Mouse (Mus musculus) CD8-positive naive resting alpha-beta T cell, adult 2 months (primary cell): Measurements from ENCODE around the gene Zbtb20.

Experiments
- DNase-seq, 2 experiments: peaks; one replicate each; pipeline ENCODE4 v3.0.0; 2022; ENCODE audit warnings: low read depth in 2 of 2, low spot score in 2 of 2

The Zbtb20 gene

DNA sequence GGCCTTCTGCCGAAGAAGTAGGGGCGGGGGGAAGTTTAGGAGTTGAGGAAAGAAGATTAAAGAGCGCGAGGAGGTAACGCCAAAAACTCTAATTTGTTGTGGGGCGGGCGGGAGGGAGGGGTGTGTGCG, at the start of gene Zbtb20:
Gene Zbtb20 (plus strand): TSS at position 30 of the 129 bp plus-strand sequence.
- DNase-seq, result no peak

- DNase-seq, result no peak
Measured at GRCm38 (mm10) chr16:42835940-42836339, 39.7 kb upstream of the Zbtb20 start.

GRCm38 (mm10) chr16:42836404-42837120, 39.1 kb upstream of the Zbtb20 start:
- no peak for DNase-seq

DNA sequence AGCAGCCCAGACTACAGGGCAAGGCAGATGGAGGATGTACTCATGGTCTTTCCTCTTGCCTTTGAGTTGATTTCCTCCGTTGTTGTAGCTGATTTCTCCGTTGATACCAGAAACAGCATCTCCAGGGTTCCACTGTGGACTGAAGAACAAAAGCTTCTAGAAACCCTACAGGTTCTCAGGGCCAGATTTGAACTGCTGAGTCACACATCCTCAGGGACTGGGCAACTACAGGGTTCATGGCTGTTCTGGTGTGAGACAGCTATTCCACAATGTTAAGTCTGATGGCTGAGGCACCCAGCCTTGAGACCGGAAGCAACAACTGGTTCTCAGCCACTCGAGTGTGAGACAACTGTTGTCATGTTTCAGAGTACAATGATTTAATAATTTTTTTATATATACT, 37.5 kb upstream of the Zbtb20 start:
- no peak for DNase-seq

DNA sequence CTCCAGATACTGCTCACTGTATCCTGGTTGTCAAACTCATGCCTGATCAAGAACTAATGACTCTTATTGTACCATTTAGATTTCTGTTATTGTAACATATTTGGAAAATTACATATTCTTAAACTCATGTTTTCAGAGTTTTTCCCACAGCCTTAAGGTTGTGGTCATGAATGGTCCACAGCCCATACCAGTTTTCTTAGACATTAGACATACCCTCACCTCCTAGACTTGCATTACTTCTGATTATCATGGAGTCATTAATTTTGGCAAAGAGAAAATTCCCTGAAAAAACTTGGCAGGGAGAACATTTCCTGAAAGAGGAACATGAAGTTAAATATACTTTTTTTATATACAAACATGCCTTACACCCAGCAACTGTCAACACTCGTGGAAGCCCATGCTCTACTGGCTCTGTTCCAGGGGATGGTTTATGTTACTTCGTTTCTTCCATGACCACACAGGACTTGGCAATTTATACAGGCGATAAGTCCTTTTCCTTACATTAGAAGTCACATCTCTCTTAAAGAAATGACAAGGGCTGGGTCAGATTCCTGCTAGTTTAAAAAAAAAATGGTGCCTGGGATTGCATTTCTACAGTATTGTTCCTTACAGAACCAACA, 18.0 kb upstream of the Zbtb20 start:
- DNase-seq, result no peak

GRCm38 (mm10) chr16:42859251-42859650, 16.4 kb upstream of the Zbtb20 start:
- DNase-seq, result no peak

GRCm38 (mm10) chr16:42863231-42863630, 12.4 kb upstream of the Zbtb20 start:
- no peak for DNase-seq

DNA sequence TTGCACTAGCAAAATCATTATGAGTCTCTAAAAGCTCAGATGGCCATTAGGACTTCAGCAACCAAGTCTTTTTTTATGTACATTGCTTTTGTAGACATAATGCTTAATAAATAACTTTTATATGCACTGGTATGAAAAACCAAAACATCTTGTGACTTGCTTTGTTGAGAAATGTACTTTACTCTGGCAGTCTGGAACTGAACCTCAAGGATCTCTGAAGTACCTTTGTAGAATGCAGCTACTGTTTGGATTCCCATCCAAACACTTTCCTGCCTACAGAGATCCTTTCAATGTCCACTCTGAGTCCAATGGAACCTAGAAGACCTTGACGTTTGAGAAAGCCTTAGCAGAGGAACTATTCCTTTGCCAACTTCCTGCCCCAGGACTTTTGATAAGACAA, 9.6 kb upstream of the Zbtb20 start:
- no peak for DNase-seq

DNA sequence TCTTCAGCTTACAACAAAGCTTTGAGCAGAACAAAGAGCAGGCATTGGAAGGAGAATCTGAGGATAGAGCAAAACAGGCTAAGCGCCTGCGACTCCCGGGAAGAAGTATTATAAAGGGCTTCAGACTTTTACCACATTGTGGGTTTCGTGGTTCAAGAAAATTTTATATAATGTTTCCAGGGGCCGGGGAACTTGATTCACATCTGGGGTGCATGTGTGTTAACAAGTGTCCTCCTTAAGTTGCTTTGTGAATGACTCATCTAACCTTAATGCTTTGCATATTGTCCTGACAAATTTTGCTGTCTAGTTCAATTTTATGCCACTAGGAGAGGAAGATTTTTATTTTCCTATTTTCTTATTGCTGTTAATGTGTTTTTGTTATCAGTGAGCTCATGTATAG, 3.6 kb upstream of the Zbtb20 start:
- DNase-seq, result no peak

DNA sequence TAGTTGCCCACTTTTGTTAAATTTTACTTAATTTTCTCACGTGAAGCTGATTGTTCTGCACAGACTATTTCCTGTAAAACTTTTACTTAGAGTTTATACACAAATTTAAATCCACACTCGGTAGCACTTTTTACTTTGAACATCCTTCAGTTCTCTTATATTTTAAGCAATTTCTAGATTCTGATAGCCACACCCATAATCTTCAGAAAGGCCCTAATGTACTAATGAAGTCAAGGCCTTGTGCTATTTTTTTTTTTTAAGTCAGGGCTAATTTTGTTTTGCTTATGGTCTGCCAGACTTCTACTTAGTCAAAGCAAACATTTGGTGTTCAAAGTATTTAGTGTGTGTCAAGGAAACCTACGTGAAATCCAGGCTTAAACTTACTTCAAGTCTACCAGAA, 1.7 kb upstream of the Zbtb20 start:
- no peak for DNase-seq

DNA sequence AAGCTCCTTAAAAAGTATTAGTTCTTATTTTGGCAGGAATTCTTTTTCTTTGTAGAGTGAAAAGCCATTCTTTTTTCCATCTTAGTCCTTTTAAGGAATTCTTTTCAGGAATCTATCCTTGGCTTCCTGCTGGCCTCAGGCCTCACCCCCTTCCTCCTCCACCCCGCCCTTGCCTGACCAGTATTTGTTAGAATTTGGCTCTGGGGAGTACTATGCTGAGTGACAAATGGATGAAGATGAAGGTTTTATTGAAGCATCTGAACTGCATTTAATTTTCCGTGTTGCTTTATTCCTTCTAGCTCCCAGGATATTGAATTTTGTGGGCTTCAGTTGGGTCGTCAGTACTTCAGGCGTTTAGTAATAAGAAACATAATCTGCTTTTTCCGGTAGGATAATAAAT, 1.2 kb upstream of the Zbtb20 start:
- peak in 1 of 2 experiments; percentile 5 for DNase-seq

DNA sequence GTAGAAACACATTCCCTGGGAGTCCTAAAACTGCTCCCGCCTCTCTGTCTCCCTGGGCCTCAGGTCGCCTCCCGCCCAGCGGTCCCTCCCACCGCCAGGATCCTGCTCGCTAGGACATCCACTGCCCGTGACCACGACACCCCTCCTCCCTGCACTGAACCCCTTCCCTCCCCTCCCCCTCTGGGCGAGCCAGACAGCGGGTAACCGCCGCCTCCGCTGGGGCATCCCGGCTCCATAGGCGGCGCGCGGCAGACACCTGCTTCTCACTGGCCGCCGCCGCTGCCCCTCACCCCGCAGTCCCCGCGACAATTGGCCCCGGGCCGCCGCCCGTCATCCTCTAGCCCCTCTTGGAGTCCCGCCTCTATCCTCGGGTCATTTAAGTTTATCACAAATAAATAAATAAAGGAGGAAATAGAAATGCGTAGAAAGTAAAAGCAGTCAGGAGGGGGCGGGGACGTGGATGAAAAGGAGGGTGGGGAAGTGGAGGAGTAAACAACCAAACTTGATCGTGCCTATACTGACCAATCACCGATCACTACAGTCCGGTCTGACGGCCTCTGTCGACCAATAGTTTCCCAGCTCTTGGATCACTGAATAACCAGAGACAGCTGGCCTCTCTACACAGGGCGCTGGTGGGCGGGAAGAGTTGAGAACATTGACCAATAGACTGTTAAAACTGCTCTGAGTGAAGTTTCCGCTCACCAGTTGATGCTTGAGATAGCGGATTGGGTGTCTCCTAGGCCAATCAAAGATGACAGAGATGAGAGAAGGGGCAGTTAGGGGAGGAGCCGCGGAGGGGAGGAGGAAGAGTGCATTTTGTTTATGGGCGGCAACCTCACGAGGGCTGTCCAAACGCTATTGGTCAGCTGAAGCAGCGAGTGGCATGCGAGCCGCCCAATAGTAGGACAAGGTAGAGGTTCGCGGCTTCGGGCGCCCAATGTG, 500 bp upstream of the Zbtb20 start:
- DNase-seq, result peak; percentile 96 to 97

- DNase-seq, result peak; percentile 54 to 63
Measured at GRCm38 (mm10) chr16:42876021-42877000, 630 bp downstream of the Zbtb20 start.

- no peak for DNase-seq
Measured at GRCm38 (mm10) chr16:42880046-42880445, 4.4 kb downstream of the Zbtb20 start.

- no peak for DNase-seq
Measured at GRCm38 (mm10) chr16:42885538-42885937, 9.9 kb downstream of the Zbtb20 start.

- DNase-seq, result no peak
Measured at GRCm38 (mm10) chr16:42885964-42886363, 10.3 kb downstream of the Zbtb20 start.

DNA sequence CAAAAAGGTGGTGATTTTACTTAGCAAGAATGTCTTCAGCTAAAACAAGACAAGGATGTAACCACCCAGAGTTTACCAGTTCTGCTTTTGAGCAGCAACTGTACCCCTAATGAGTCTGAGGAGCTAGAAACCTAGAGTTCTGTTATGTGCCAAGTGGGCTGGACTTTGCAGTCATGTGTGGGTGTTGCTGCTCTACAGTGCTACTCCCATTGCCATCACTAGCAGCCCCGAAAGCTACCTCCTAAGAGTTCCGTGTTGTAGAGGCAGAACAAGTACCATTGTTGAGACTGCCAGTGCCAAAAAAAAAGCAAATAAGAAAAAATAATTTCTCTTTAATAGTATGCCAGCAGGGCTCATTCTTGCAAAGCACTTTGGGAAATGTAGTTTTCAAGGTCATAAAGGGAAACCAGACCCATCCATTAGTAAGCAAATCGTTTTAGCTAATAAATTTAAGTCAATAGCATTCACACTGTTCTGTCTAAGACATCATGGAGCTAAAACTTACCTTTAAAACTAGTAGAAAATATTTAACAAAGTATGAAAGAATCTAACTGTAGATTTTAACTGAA, 21.5 kb downstream of the Zbtb20 start:
- DNase-seq, result no peak

GRCm38 (mm10) chr16:42900328-42900727, 24.6 kb downstream of the Zbtb20 start:
- DNase-seq, result no peak

DNA sequence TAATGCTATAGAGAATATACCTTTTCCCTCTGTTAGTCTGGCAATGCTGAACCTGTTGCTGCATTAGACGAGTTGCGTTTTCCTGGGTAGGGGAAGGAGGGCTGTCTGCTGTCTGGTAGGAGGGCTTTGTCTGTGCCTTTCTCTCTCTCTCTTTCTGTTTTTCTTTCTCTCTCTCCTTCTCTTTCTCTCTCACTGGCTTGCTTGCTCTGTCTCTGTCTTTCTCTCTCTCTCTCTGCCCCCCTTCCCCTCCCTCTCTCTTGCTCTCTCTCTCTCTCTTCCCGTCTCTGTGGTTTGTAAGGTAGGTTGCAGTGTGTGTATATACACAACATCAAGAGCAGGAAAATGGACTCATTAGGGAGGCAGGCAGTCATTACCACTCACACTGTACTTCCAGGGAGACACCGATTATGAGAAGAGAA, 31.6 kb downstream of the Zbtb20 start:
- DNase-seq, result peak; percentile 35 to 46

DNA sequence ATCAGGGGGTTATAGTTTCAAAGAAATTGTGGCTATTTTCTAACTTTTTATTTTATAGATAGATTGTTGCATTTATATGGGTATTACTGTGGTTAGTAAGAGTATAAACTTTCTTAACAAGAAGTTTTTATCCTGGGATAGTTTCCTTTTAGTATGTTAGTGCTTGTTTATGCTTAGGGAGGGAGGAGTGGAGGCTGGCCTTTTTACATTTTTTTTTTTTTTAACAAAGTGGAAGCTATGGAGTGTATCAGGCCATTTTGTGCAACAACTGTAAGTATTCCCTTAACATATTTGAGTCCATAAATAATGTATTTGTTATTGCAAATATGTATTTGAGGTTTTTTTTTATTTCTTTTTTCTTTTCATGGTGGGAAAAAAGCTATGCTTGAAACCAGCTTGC, 32.7 kb downstream of the Zbtb20 start:
- no peak for DNase-seq

- no peak for DNase-seq
Measured at GRCm38 (mm10) chr16:42908896-42909295, 33.2 kb downstream of the Zbtb20 start.
